Mouse (Mus musculus) megakaryocyte, embryonic 14.5 days (primary cell): ENCODE data around the gene Grip1.

Experiments
- FLI1 ChIP-seq: IDR thresholded peaks from 2 replicates; pipeline ENCODE4 v1.6.1; 2012; ENCODE audit warnings: low read length, inconsistent platforms, mixed read lengths
- GATA1 ChIP-seq: IDR thresholded peaks from 3 replicates; pipeline ENCODE4 v1.6.1; 2012; ENCODE audit warnings: mixed read lengths, low read length, inconsistent platforms, borderline replicate concordance

GRCm38 (mm10) chr10:119496221-119496620 lies 42.6 kb downstream of the Grip1 start:
- TF ChIP-seq FLI1: no peak
- no peak for TF ChIP-seq GATA1
